Mouse (Mus musculus): ENCODE results near the gene Srgn. TPM values are rescaled to one million over a fixed set of nuclear protein-coding genes. Genes with fewer than 3 reads are reported as not detected.
A peak's percentile ranks its signal among the peaks of the same experiment; 100 is the strongest.

Gene Srgn
- polyA plus RNA-seq, 1 experiment from 2014 or later: 5.5 TPM

DNA sequence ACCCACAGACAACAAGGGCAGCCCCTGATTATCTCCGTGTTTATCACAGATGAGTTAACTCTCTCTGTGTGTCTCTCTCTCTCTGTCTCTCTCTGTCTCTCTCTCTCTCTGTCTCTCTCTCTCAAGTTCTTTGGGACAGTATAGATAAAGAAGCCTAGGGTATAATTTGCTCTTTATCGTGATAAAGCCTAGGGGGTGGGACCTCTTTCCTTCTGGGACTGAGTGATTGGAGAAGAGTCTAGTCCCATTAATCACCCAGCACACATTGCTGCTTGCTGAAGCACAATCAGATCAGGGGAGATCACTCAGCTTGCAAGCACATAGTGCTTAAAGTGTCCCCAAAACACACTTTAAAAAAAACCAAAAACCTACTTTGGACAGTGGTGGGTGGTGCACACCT lies 6.3 kb downstream of the Srgn start:
- H3K36me3 ChIP-seq: no peaks in the 10 kb centered on the region
- no peak overlapping the region for H3K27ac ChIP-seq
- no peaks in the 10 kb centered on the region for H3K27me3 ChIP-seq
- no peak overlapping the region for H3K9ac ChIP-seq (replicated peaks)
- no peaks in the 10 kb centered on the region for H3K9me3 ChIP-seq
- H3K4me3 ChIP-seq (replicated peaks): no peak overlapping the region
- H3K4me1 ChIP-seq (replicated peaks): no peaks in the 10 kb centered on the region
- H3K4me2 ChIP-seq: no peak overlapping the region
- no peak for ATAC-seq (ENCODE audit: insufficient number of reproducible peaks, insufficient read depth, low FRiP score, low TSS enrichment, low read depth)
- WGBS: 76% methylated on average over 2 of the region's 2 CpGs

DNA sequence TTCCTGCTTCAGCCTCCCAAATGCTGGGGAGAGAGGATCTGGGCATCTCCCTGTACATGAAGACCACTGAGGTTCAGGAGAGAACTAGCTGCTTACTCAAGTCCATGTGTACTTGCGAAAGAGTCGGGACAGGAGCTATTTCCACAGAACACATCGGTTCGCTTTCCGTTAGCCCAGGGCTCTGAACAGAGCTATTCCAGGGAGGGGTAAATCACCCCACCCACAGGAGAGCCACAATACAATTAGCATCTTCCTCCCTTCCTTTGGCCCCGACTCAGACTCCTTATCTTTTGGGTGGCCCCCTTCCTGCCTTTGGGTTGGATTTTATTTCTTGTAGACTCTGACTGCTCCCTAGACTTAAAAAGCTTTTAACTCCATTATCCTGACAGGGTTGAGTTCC lies 9.7 kb downstream of the Srgn start:
- Histone ChIP-seq H3K27ac (no peak overlapping the region), H3K4me1 (replicated peaks) (no peaks in the 10 kb centered on the region), H3K9me3 (no peaks in the 10 kb centered on the region), H3K4me2 (no peak overlapping the region), H3K27me3 (no peaks in the 10 kb centered on the region), H3K9ac (replicated peaks) (no peak overlapping the region), H3K36me3 (no peaks in the 10 kb centered on the region), H3K4me3 (replicated peaks) (no peak overlapping the region)
- ATAC-seq (ENCODE audit: insufficient number of reproducible peaks, insufficient read depth, low FRiP score, low TSS enrichment, low read depth): no peak
- 83% methylated on average over 6 of the region's 6 CpGs for WGBS

DNA sequence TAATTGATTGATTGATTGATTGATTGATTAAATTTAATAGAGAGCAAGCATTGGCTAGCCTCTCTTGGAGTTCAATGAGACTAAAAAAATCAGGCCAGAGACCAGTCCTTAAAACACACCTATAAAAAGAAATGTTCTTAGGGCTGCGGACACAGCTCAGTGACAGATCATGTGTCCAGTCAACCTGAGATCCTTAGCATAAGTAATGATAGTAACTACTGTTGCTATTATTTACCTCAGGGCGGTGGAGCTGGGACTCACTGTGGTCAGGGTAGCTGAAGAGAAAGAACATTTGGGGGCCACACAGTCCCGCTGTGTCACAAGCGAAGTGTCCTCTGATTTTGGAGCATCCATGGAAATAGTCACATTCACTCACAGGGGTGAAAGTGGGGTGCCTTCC lies 14.4 kb downstream of the Srgn start:
- Histone ChIP-seq H3K4me1 (replicated peaks) (peaks cover 6% of the 10 kb centered on the region), H3K27ac (no peak overlapping the region)

GRCm38 (mm10) chr10:62511528-62511927 lies 15.7 kb downstream of the Srgn start:
- Histone ChIP-seq H3K4me1 (replicated peaks) (peaks cover 6% of the 10 kb centered on the region), H3K27ac (no peak overlapping the region), H3K4me2 (no peak overlapping the region), H3K9ac (replicated peaks) (no peak overlapping the region), H3K9me3 (no peaks in the 10 kb centered on the region), H3K36me3 (no peaks in the 10 kb centered on the region), H3K4me3 (replicated peaks) (no peak overlapping the region), H3K27me3 (peaks cover 20% of the 10 kb centered on the region)
- 74% methylated on average over 6 of the region's 6 CpGs for WGBS
- no peak for ATAC-seq (ENCODE audit: insufficient number of reproducible peaks, insufficient read depth, low FRiP score, low TSS enrichment, low read depth)

More for the DNA sequence above, 14.4 kb downstream of the Srgn start:
- H3K9ac ChIP-seq (replicated peaks): no peak overlapping the region
- 91% methylated on average over 4 of the region's 4 CpGs for WGBS
- H3K9me3 ChIP-seq: no peaks in the 10 kb centered on the region
- no peaks in the 10 kb centered on the region for H3K36me3 ChIP-seq
- H3K4me3 ChIP-seq (replicated peaks): no peak overlapping the region
- H3K4me2 ChIP-seq: no peak overlapping the region
- peaks cover 11% of the 10 kb centered on the region for H3K27me3 ChIP-seq
- ATAC-seq (ENCODE audit: insufficient number of reproducible peaks, insufficient read depth, low FRiP score, low TSS enrichment, low read depth): no peak

DNA sequence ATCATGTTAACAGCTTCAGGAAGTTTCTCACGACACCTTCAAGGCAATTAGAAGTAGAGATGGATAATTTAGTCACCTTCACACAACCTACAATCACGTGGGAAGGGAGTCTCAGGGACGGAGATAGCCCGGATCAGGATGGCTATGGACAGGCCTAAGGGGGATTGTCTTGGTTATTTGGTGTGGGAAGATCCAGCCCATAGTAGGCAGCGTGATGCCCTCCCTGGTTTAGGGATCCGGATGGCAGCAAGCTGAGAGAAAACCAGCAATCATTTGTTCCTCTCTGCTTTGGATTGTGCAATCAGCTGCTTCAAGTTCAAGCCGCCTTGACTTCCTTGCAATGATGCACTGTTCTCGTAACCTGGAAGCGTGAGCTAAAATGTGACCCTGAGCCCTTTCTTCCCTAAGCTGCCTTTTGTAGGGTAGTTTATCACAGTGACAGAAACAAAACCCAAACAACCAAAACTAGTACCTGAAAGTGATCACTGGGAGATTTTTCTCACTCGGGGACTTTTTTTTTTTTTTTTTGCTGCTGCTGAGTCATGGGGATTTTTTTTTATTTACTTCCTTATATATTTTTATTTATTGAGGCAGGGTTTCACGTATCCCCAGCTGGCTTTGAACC lies 18.1 kb downstream of the Srgn start:
- Histone ChIP-seq H3K27me3 (peaks cover 24% of the 10 kb centered on the region), H3K9ac (replicated peaks) (no peak overlapping the region), H3K4me2 (peak overlapping the region; percentile 57; the same call in 1 of the 2 replicates), H3K4me1 (replicated peaks) (peaks cover 6% of the 10 kb centered on the region), H3K9me3 (no peaks in the 10 kb centered on the region), H3K27ac (no peak overlapping the region), H3K36me3 (no peaks in the 10 kb centered on the region), H3K4me3 (replicated peaks) (no peak overlapping the region)
- no peak for ATAC-seq (ENCODE audit: insufficient number of reproducible peaks, insufficient read depth, low FRiP score, low TSS enrichment, low read depth)
- 64% methylated on average over 11 of the region's 11 CpGs for WGBS

DNA sequence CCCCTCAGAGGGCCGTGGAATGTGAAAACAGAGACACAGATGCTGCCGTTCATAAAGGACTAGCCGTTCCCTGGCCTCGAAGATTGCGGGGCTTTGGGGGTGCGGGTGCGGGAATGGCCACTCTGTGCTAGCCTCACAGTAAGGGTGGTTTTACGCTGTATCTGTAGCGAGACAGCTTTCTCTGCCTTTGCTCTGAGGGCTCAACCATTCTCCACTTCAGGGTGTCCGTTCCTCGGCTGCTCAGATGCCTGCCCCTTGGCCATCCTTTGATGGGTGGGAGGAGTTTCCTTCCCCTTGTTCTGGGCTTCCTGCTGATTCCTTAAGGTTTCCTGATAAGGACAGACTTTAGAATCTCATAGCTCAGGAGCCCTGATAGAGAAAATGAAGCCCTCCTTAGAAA lies 18.8 kb downstream of the Srgn start:
- Histone ChIP-seq H3K4me3 (replicated peaks) (peak overlapping the region; percentile 33), H3K4me1 (replicated peaks) (peaks cover 6% of the 10 kb centered on the region), H3K27me3 (peaks cover 24% of the 10 kb centered on the region), H3K4me2 (peak overlapping the region; percentile 57), H3K9me3 (no peaks in the 10 kb centered on the region), H3K36me3 (no peaks in the 10 kb centered on the region), H3K9ac (replicated peaks) (no peak overlapping the region), H3K27ac (no peak overlapping the region)
- WGBS: 5% methylated on average over 11 of the region's 11 CpGs
- ATAC-seq (ENCODE audit: insufficient number of reproducible peaks, insufficient read depth, low FRiP score, low TSS enrichment, low read depth): no peak

- peak overlapping the region; percentile 57 for H3K4me2 ChIP-seq
- peaks cover 24% of the 10 kb centered on the region for H3K27me3 ChIP-seq
- H3K4me1 ChIP-seq (replicated peaks): peaks cover 6% of the 10 kb centered on the region
- H3K9me3 ChIP-seq: no peaks in the 10 kb centered on the region
- no peak overlapping the region for H3K27ac ChIP-seq
- no peak for ATAC-seq (ENCODE audit: insufficient number of reproducible peaks, insufficient read depth, low FRiP score, low TSS enrichment, low read depth)
- peak overlapping the region; percentile 33 for H3K4me3 ChIP-seq (replicated peaks)
- H3K9ac ChIP-seq (replicated peaks): no peak overlapping the region; the same call in 1 of the 2 replicates
- WGBS: 16% methylated on average over 18 of the region's 18 CpGs
- H3K36me3 ChIP-seq: no peaks in the 10 kb centered on the region
Observed at GRCm38 (mm10) chr10:62507591-62508308, 19.5 kb downstream of the Srgn start.

GRCm38 (mm10) chr10:62507071-62507470 lies 20.2 kb downstream of the Srgn start:
- H3K27me3 ChIP-seq: peaks cover 24% of the 10 kb centered on the region
- no peak overlapping the region for H3K4me3 ChIP-seq (replicated peaks)
- no peak overlapping the region for H3K4me2 ChIP-seq
- no peaks in the 10 kb centered on the region for H3K36me3 ChIP-seq
- H3K4me1 ChIP-seq (replicated peaks): peaks cover 6% of the 10 kb centered on the region
- WGBS: 85% methylated on average over 4 of the region's 4 CpGs
- no peak overlapping the region for H3K27ac ChIP-seq
- ATAC-seq (ENCODE audit: insufficient number of reproducible peaks, insufficient read depth, low FRiP score, low TSS enrichment, low read depth): no peak
- H3K9ac ChIP-seq (replicated peaks): no peak overlapping the region
- H3K9me3 ChIP-seq: no peaks in the 10 kb centered on the region

DNA sequence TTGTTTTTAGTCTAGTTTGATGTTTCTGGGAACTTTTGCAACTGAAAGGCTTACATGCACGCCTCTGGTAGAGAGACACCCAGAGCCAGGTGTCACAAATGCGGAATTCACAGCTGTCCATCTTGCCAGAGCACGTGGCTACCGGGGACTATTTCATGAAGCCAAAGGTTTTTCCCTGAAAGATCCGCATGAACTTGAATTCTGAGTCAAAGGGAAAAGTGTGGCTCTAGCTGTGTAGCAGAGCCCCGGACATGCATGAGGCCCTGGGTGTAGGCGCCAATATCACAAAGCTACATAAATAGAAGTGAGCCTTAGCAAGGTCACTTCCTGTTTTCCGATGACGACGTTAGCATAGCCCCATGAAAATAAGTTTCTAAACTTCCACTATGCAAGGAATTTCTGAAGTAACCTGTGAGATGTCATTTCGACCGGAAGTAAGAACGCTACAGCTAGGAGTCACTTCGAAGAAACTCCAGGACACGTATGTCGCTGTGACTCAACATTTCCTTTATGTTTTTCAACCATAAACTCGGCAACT lies 21.2 kb downstream of the Srgn start:
- 79% methylated on average over 17 of the region's 17 CpGs for WGBS
- Histone ChIP-seq H3K9ac (replicated peaks) (no peak overlapping the region), H3K36me3 (no peaks in the 10 kb centered on the region), H3K4me3 (replicated peaks) (no peak overlapping the region), H3K9me3 (no peaks in the 10 kb centered on the region), H3K27me3 (peaks cover 24% of the 10 kb centered on the region), H3K4me1 (replicated peaks) (peaks cover 6% of the 10 kb centered on the region), H3K4me2 (no peak overlapping the region), H3K27ac (no peak overlapping the region)
- no peak for ATAC-seq (ENCODE audit: insufficient number of reproducible peaks, insufficient read depth, low FRiP score, low TSS enrichment, low read depth)

DNA sequence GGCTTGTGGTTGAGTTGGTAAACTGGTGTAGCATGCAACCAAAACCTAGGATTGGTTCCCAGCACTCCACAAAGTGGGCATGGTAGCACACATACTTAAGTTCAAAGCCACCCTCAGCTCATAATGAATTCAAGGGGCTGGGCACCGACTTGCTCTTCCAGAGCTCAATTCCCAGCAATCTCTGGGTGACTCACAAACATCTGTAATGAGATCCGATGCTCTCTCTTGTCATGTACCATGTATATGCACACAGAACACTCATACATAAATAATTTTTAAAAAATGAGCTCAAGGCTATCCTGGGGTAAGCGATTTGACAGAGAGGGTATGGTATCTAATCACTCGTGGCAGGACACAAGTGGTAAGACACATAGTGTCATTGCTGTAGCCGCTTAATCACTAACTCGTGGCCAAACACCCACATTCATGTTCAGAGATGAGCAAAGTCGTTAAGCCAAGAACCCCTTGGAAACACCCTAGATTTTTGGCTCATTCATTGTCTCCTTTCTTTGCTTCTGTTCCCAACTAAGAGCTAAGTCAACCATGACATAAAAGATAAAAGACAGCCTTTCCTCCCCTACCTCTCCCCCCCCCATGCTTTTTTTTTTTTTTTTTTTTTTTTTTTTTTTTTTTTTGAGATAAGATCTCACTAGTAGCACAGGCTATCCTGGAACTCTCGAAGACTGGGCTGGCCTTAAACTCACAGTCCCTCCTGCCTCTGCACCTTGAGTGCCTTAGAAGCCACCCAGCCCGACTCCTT lies 21.8 kb downstream of the Srgn start:
- H3K27ac ChIP-seq: no peak overlapping the region
- no peaks in the 10 kb centered on the region for H3K9me3 ChIP-seq
- ATAC-seq (ENCODE audit: insufficient number of reproducible peaks, insufficient read depth, low FRiP score, low TSS enrichment, low read depth): no peak
- no peaks in the 10 kb centered on the region for H3K36me3 ChIP-seq
- H3K9ac ChIP-seq (replicated peaks): no peak overlapping the region
- H3K4me3 ChIP-seq (replicated peaks): no peak overlapping the region
- 83% methylated on average over 9 of the region's 9 CpGs for WGBS
- no peak overlapping the region for H3K4me2 ChIP-seq
- peaks cover 24% of the 10 kb centered on the region for H3K27me3 ChIP-seq
- H3K4me1 ChIP-seq (replicated peaks): peaks cover 6% of the 10 kb centered on the region

All from limb, embryonic 12.5 days (tissue).